Mouse (Mus musculus): ENCODE measurements around the gene Nsdhl. TPM values are rescaled to one million over a fixed set of nuclear protein-coding genes. Genes with fewer than 3 reads are reported as not detected.

Nsdhl gene
- 1 to 10 TPM; 4.3 to 4.6 TPM for total RNA-seq (2021)
- long read RNA-seq, experiment 1, transcript Nsdhl-201 (8 exons, 2,168 nt) = major isoform, 5 of 5 reads
- long read RNA-seq, experiment 1, partial matches to known transcripts = 0 of 5 reads
- long read RNA-seq, experiment 1, other reads (novel, unspliced or antisense) = 0 of 5 reads
- long read RNA-seq, experiment 2, partial matches to known transcripts = 0 of 4 reads
- long read RNA-seq, experiment 2, other reads (novel, unspliced or antisense) = 0 of 4 reads

DNA sequence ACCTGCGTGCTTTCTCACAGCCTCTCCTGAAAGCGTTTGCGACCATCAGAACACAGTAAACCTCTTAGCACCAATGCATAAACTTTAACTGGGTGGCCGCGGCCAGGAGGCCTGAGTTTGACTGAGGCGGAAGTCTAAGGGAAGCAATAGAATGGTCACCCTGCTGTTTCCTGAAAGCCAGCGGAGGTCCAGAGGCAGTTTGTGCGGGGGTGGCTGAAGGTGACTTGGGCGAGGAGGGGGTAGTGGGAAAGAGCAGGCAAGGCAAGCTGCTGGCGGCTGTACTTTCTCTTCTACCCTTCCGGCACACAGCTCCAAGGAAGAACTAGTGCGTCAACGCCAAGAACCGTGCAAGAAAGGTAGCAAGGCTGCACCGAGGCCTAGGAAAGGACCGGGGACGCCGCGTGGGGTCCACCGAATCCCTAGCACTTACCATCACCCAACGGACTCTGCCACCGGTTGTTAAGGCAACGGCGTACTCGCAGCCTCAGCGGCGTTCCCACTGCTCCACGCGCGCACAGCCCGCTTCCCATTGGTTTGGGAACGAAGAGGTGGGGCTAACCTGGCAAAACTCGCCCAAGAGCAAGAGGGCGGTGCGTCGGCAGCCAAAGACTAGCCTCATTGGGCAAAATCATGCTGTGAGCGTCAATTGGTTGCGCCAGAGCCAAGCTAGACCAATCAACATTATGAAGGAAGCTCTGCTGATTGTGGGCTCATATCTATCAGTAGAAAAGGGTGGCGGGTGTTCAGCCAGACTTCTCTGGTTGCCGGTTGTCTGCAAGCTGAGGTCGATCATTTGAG is at the start of gene Nsdhl, which contains the start of gene Cetn2:
TSS of gene Nsdhl (plus strand) at position 674 of the 798 bp plus-strand sequence.
TSS of gene Cetn2 (minus strand) at position 528 of the 798 bp plus-strand sequence.
- Histone ChIP-seq H3K27ac (peak within 1 kb of the TSS; percentile 82), H3K4me3 (peak within 1 kb of the TSS; percentile 83)
- intact Hi-C loops (cut with DNase I) = loop anchor here (10.0 kb wide), 1 partner anchor 1103 kb away; the partner anchor contains the start of gene Vma21
- peak; percentile 92 for DNase-seq
- TF ChIP-seq CTCF (IDR thresholded peaks at IDR 0.05) = no peak

DNA sequence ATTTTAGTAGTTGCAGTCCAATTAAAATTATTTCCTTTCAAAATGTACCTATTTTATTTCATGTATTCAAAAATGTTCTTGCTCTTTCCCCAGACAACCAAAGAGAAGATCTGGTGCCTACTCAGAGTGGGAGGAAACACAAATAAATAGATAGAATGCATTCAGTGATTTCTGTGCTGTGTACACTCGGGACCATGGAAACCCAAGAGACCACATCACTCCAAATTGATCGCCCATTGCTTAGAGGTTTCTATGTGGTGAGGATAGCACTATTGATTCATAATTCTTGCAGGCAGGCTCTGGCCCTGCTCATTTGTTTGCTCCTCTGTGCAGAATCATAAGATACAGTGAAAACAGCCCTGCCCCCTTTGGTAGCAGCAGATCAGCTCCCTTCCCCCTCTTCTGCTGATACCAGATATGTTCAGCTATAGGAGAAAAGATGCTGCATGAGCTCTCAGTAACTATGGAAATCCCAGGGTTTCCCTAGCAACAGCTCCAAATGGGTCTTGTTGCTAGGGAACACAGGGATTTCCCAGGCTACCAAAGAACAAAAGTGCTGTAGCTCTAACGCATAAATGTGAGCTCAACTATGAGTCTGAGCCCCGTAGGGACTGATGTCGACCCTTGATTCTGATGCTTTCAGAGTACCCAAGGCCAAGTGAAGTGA is 22.8 kb upstream of the Nsdhl start:
- intact Hi-C loops (cut with DNase I) = no loop called here
- Histone ChIP-seq H3K27ac (no peak overlapping the region), H3K4me3 (no peak overlapping the region)
- TF ChIP-seq CTCF (IDR thresholded peaks at IDR 0.05) = no peak
- DNase-seq = no peak

DNA sequence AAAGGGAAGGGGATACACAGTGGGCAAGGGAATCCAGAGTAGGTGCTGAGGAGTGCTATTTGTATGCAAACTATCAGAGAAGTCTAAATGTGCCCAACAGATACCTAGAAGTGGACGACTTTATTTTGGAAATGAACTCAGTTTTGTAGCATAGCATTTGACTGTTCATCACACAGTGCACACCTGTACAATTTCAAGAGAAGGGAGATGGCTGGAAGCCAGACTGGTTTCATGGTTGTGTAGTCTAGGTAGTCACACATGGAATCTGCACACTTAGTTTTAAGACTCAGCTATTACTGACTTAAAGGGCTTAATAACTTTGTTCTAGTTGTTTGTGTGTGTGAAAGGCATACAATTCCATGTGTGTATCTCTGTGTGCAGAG is 22.3 kb upstream of the Nsdhl start:
- no peak overlapping the region for H3K4me3 ChIP-seq
- TF ChIP-seq CTCF (IDR thresholded peaks at IDR 0.05) = no peak
- intact Hi-C loops (cut with DNase I) = no loop called here

DNA sequence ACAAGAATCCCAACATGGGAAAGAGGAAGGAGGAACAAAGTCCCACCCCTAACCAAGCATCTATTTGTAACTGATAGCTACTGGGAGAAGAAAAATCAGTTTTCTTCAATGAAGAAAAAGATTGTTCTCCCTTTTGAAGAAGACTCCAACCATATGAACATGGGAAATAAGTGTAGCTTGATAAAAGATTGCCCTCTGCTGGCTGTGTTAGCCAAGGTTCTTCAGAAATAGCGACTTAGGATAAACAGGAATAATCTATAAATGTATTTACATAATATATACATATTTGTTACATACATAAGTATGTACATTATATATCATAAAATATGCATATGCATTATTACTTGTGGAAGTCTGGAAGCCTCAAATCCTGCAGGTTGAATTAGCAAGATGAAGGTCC is 15.8 kb upstream of the Nsdhl start:
- no peak; the same call in 1 of the 2 replicates for TF ChIP-seq CTCF (IDR thresholded peaks at IDR 0.05)
- intact Hi-C loops (cut with DNase I) = no loop called here
- no peak for DNase-seq

More for the DNA sequence above, 22.3 kb upstream of the Nsdhl start:
- no peak overlapping the region for H3K27ac ChIP-seq
- no peak for DNase-seq

DNA sequence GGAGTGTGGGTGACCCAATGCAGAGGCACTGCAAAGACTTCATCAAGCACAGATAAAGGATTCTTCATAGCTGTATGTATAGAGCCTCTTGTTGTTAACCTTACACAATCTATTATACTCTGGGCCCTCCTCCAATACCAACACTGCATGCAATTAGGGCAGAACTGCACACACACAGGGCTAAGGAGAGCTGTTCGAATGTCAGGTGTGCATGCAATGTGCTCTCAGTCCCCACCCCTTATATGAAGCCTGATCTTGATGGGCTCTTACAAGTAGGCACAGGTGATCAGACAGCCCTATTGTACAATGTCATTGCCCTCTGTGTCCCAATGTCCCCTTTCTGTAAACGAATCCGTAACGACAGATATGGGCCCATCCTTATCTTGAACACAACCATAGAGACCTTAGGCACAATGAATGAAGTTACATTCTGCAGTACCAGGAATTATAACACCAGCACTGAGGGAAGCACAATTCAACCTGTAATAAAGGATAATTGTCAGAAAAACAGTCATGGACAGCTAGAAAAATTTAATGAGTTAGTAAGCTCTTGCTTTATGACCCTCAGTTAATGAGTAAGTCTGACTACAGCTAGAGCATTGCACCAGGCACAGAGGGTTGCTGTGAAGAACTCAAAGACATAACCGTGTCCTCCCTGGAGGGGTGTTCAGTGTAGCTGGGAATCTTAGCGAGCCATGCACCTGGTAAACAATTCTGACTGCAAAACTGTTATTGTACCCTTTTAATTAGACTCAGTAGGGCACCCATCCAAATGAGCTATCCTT is 10.5 kb upstream of the Nsdhl start:
- Histone ChIP-seq H3K4me3 (no peak overlapping the region), H3K27ac (no peak overlapping the region)
- DNase-seq = no peak
- TF ChIP-seq CTCF (IDR thresholded peaks at IDR 0.05) = no peak
- intact Hi-C loops (cut with DNase I) = no loop called here

More for the DNA sequence above, 15.8 kb upstream of the Nsdhl start:
- Histone ChIP-seq H3K4me3 (no peak overlapping the region), H3K27ac (no peak overlapping the region)

DNA sequence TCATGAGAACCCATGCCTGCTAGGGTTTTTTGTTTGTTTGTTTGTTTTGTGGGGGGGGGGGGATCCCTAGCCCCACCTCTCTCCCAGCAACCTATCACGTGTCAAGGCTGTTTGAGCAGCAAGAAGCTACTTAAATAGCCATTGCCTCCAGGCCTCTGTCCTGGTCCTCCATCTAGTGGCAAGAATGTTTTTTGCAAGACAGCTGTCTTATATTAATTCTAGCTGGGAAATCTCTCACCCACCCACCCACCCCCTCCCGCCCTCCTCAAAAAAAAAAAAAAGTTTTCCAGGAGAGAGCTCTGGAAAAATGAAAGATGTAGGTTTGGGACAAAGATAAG is 10.0 kb upstream of the Nsdhl start:
- TF ChIP-seq CTCF (IDR thresholded peaks at IDR 0.05) = peak; percentile 45
- DNase-seq = peak; percentile 17
- H3K27ac ChIP-seq = no peak overlapping the region
- intact Hi-C loops (cut with DNase I) = no loop called here
- no peak overlapping the region for H3K4me3 ChIP-seq

DNA sequence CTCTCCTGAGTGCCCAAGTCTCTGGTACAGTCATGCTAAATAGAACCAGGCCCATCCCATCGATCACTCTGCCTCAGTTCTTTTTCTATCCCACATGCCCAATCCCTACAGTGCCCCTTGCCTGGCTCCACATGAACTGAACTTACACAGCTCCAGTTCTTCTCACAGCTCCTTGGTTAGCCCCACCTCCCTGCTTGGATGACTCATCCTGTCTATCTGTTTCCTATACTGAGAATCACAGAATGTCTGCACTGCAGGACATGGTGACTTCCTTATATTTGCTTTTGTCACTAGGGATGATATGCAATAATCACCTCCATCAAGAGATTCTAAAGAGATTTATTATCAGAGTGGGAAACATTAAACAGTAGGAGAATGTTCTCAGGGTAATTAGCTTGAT is 6.7 kb upstream of the Nsdhl start:
- DNase-seq = no peak
- Histone ChIP-seq H3K4me3 (no peak overlapping the region), H3K27ac (no peak overlapping the region)
- TF ChIP-seq CTCF (IDR thresholded peaks at IDR 0.05) = no peak
- intact Hi-C loops (cut with DNase I) = loop anchor here (10.0 kb wide), 1 partner anchor 1097 kb away; the partner anchor contains the start of gene Vma21

DNA sequence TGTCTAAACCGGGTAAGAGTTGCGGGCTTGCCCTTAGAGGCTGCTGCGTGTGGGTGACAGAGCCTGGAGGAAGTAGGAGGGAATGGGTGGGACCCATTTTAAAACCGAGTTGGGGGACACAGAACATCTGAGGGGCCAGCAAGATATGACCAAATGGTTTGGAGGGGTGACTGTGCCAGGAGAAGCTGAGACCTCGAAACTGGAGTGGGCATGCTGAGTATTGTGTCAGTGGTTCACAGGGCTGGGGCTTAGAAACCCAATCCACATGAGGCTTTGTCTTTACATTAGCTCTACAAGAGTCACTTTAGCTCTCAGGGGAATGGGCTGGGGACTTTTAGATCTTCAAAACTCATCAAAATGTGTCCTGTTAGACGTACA is 314 bp downstream of the Nsdhl start:
- DNase-seq = no peak
- H3K27ac ChIP-seq = peak overlapping the region; percentile 82
- no peak for TF ChIP-seq CTCF (IDR thresholded peaks at IDR 0.05)
- H3K4me3 ChIP-seq = peak overlapping the region; percentile 83
- intact Hi-C loops (cut with DNase I) = loop anchor here (10.0 kb wide), 1 partner anchor 1104 kb away; the partner anchor contains the start of gene Vma21

DNA sequence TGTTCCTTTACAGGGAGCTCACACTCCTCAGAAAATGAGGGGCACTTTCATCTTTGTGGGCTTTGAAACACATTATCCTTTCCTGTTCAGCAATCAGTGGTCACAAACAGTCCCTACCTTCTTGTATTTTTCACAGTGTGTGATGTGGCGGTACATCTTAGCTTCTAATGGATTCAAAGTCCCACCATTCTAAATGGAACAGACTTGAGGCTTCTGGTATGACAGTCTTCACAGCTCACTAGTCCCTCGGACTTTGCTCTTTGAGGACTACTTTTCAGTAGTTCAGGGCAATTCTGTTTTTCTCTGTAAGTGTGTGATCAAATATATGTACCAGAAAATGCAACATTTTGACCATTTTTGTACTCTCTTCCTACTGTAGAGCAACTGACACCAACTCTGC is 3.0 kb downstream of the Nsdhl start:
- Histone ChIP-seq H3K4me3 (no peak overlapping the region), H3K27ac (no peak overlapping the region)
- DNase-seq = no peak
- TF ChIP-seq CTCF (IDR thresholded peaks at IDR 0.05) = no peak
- intact Hi-C loops (cut with DNase I) = no loop called here

DNA sequence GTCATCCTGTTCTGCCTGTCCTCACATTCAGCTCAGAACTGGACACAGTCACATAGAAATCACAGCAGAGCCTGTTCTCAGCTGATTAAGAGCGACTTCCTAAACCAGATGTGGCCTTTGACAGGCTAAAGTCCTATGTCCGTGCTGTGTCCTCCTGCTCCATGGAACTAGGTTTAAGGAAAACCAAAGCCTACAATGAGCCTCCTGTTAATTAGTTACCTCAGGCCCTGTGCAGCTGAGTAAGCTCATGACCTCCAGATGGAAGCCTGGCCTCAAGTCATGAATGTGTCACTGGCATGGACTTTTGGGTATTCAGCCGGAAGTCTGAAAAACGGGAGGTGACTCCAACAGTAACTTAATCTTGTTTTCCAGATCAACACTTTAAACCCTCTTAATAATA is 35.1 kb downstream of the Nsdhl start:
- no peak for TF ChIP-seq CTCF (IDR thresholded peaks at IDR 0.05)
- no peak overlapping the region for H3K4me3 ChIP-seq

DNA sequence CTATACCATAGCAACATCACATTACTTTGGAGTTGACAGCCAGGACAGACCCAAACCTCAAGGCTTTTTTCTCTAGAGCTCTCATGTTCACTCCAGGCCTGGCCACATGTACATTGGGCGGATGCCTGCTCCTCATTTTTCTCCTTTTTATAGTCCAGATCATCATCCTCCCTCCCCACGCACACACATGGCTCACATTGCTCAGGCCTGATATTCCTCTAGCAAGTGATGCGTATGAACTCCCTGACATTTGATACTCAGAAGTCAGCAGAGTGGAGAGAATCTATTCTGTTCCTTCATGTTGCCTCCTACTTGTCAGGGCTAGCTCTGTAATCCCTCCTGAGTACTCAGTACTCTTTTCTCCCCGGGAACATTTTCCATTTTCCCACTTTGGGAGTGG is 38.1 kb downstream of the Nsdhl start:
- DNase-seq = no peak
- H3K4me3 ChIP-seq = no peak overlapping the region
- intact Hi-C loops (cut with DNase I) = no loop called here
- no peak for TF ChIP-seq CTCF (IDR thresholded peaks at IDR 0.05)
- no peak overlapping the region for H3K27ac ChIP-seq

More for the DNA sequence above, 35.1 kb downstream of the Nsdhl start:
- no peak for DNase-seq
- intact Hi-C loops (cut with DNase I) = no loop called here
- H3K27ac ChIP-seq = no peak overlapping the region

DNA sequence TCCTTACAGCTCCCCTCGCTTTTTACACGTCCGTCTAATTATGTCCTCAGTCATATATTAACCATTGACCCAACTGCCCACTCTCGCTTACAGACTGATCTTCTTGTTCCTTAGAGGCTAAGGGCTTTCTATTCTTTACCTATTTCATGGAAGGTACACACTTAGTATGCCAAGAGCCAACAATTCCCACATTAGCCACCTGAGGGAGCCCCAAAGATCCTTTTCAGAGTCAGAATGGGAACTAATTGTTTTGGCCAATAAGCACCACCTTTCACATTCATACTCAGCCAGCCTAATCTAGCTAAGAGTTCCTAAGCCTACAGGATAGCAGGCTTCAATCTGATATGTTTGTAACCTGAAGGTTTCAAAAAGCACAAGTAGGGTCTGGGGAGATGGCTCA is 42.1 kb downstream of the Nsdhl start:
- Histone ChIP-seq H3K4me3 (no peak overlapping the region), H3K27ac (no peak overlapping the region)
- peak; percentile 39 for TF ChIP-seq CTCF (IDR thresholded peaks at IDR 0.05)
- DNase-seq = no peak
- intact Hi-C loops (cut with DNase I) = no loop called here
